Mouse (Mus musculus) heart, embryonic 13.5 days (tissue): ENCODE data around the gene Pabpc4. TPM values are rescaled to one million over a fixed set of nuclear protein-coding genes. Genes with fewer than 3 reads are reported as not detected.
A peak's percentile ranks its signal among the peaks of the same experiment; 100 is the strongest.
"Not testable (repeated sequence)": the region's sequence is repeated elsewhere in the genome, so short reads cannot be mapped to it uniquely, and the experiment has no call there.

Experiments used
- ATAC-seq: fragments of 200-750 bp; cut with Nextera tagmentation; 2 replicates; pipeline ENCODE4 v1.8.0; 2017; ENCODE audit warnings: moderate TSS enrichment; ENCODE audit not compliant: insufficient number of reproducible peaks, low FRiP score, low TSS enrichment; ENCODE audit errors: extremely low read depth
- H3K27ac ChIP-seq: fragments of 300-500 bp; sonication (generic); replicated peaks from 2 replicates; pipeline ENCODE4 v1.5.1; 2015; ENCODE audit warnings: moderate library complexity, mild to moderate bottlenecking, inconsistent platforms
- H3K27me3 ChIP-seq: fragments of 300-500 bp; sonication (generic); replicated peaks from 2 replicates; pipeline ENCODE4 v1.6.1; 2015; ENCODE audit warnings: mild to moderate bottlenecking, inconsistent platforms
- H3K36me3 ChIP-seq: fragments of 300-500 bp; sonication (generic); 2 replicates; pipeline ENCODE4 v1.6.1; 2015; ENCODE audit warnings: mild to moderate bottlenecking, inconsistent platforms
- H3K4me1 ChIP-seq: fragments of 300-500 bp; sonication (generic); 2 replicates; pipeline ENCODE4 v1.6.1; 2015; ENCODE audit warnings: inconsistent platforms
- H3K4me2 ChIP-seq: fragments of 300-500 bp; sonication (generic); 2 replicates; pipeline ENCODE4 v1.6.1; 2015; ENCODE audit warnings: inconsistent platforms, mild to moderate bottlenecking, moderate library complexity
- H3K4me3 ChIP-seq: fragments of 300-500 bp; sonication (generic); 2 replicates; pipeline ENCODE4 v1.5.1; 2015; ENCODE audit warnings: moderate library complexity, mild to moderate bottlenecking, inconsistent platforms
- H3K9ac ChIP-seq: fragments of 300-500 bp; sonication (generic); 2 replicates; pipeline ENCODE4 v1.6.1; 2015; ENCODE audit warnings: inconsistent platforms, mild to moderate bottlenecking, moderate library complexity
- H3K9me3 ChIP-seq: fragments of 300-500 bp; sonication (generic); 2 replicates; pipeline ENCODE4 v1.6.1; 2016; ENCODE audit warnings: inconsistent platforms
- WGBS: fragments of 180-500 bp; shearing (Covaris S2); methylation state at CpG from one replicate; pipeline ENCODE4 v1.1.7; 2015; ENCODE audit warnings: mixed read lengths; 5-methylcytosine and 5-hydroxymethylcytosine counted together
- polyA plus RNA-seq: library from polyadenylated mRNA; unstranded; fragments of >200 nt; fragmentation: Nextera tagmentation; extraction: Ambion mirVana; gene quantifications from 2 replicates; pipeline ENCODE4 v1.2.1, GENCODE M21; 2015

The Pabpc4 gene
- polyA plus RNA-seq, 1 experiment from 2014 or later = 56.4 TPM

DNA sequence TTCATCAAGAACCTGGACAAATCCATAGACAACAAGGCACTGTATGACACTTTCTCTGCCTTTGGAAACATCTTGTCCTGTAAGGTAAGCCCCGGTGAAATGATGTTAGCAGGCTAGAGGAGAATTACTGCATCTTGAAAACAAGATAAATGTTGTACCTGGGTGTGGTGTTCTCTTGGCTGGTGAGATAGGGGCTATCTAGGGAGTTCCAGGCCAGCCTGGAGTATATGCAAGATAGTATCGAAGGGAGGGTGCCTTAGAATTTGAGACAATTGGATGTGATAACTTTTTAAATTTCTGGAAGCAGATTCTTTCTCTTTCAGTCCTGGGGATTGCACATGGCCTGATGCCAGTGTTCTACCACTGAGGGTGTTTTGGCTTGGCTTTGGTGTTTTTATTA lies 24.6 kb downstream of the Pabpc4 start:
- peak overlapping the region; percentile 45; the same call in 1 of the 2 replicates for H3K9ac ChIP-seq
- 60% methylated on average over 2 of the region's 2 CpGs for WGBS

DNA sequence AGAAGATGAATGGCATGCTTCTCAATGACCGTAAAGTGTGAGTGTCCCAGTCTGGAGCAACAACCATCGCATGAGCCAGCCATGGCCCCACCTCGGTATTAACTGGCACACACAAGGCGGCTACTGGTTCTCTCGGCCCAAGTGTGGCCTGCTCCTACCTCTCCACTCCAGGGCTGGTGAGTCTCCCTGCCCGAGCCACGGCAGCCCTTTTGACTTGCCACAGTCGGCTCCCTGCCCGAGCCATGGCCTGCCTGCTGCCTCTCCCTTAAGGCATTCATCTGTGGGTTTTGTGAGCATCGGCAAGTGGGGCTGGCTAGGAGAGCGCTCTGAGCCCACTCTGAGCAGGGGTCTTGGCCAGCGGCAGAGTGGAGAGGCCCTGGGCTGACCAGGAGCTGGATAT lies 26.9 kb downstream of the Pabpc4 start:
- H3K4me3 ChIP-seq = no peak overlapping the region
- no peaks in the 10 kb centered on the region for H3K27me3 ChIP-seq
- H3K4me1 ChIP-seq = peaks cover 50% of the 10 kb centered on the region
- WGBS = 84% methylated on average over 12 of the region's 12 CpGs
- H3K27ac ChIP-seq = no peak overlapping the region
- H3K4me2 ChIP-seq = no peak overlapping the region
- peaks cover 87% of the 10 kb centered on the region for H3K36me3 ChIP-seq
- H3K9me3 ChIP-seq = no peaks in the 10 kb centered on the region
- ATAC-seq = no peak
- H3K9ac ChIP-seq = no peak overlapping the region

More for the DNA sequence above, 24.6 kb downstream of the Pabpc4 start:
- Histone ChIP-seq H3K4me2 (peak overlapping the region; percentile 96), H3K9me3 (no peaks in the 10 kb centered on the region), H3K4me3 (peak overlapping the region; percentile 79), H3K27me3 (no peaks in the 10 kb centered on the region), H3K27ac (no peak overlapping the region), H3K36me3 (peaks cover 65% of the 10 kb centered on the region), H3K4me1 (peaks cover 47% of the 10 kb centered on the region)
- no peak for ATAC-seq

DNA sequence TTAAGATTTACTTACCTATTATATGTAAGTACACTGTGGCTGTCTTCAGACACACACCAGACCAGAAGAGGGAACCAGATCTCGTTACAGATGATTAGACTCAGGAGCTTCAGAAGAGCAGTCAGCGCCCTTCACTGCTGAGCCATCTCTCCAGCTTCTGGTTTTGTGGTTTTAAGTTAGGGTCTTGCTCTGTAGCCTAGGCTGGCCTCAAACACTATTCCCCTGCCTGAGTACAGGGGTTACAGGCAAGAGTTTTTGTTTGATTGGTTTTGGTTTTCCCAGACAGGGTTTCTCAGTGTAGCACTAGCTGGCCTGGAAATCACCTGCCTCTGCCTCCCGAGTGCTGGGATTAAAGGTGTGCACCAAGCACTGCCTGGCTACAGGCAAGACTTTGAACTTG lies 30.2 kb downstream of the Pabpc4 start:
- no peak for ATAC-seq
- H3K9ac ChIP-seq = no peak overlapping the region
- H3K4me1 ChIP-seq = peaks cover 17% of the 10 kb centered on the region
- H3K27ac ChIP-seq = no peak overlapping the region
- H3K4me2 ChIP-seq = no peak overlapping the region
- no peak overlapping the region for H3K4me3 ChIP-seq
- no peaks in the 10 kb centered on the region for H3K9me3 ChIP-seq
- peaks cover 100% of the 10 kb centered on the region for H3K36me3 ChIP-seq
- 74% methylated on average over 3 of the region's 3 CpGs for WGBS
- H3K27me3 ChIP-seq = no peaks in the 10 kb centered on the region

DNA sequence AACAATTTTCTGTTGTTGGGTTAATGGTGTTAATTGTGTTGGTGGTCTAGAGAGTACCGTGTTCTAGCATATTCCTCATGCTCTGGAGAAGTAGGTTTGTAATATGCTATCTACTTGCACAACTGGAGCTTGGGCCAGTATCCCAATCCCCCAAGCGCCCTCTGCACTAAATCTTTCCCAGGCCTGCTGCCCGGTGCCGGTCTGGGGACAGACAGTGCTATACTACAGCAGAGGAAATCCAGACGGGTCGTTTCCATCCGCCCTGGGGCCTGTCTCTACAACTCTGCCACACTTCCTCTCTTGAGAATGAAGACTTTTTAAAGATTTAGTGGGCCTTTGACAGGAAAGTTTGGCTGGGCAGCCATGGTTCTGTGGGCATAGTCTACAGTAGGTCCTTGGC lies 30.8 kb downstream of the Pabpc4 start:
- Histone ChIP-seq H3K4me1 (peaks cover 13% of the 10 kb centered on the region), H3K36me3 (peaks cover 100% of the 10 kb centered on the region), H3K27ac (no peak overlapping the region), H3K4me2 (no peak overlapping the region), H3K27me3 (no peaks in the 10 kb centered on the region), H3K9ac (no peak overlapping the region), H3K4me3 (no peak overlapping the region), H3K9me3 (no peaks in the 10 kb centered on the region)
- no peak for ATAC-seq
- 86% methylated on average over 7 of the region's 7 CpGs for WGBS

DNA sequence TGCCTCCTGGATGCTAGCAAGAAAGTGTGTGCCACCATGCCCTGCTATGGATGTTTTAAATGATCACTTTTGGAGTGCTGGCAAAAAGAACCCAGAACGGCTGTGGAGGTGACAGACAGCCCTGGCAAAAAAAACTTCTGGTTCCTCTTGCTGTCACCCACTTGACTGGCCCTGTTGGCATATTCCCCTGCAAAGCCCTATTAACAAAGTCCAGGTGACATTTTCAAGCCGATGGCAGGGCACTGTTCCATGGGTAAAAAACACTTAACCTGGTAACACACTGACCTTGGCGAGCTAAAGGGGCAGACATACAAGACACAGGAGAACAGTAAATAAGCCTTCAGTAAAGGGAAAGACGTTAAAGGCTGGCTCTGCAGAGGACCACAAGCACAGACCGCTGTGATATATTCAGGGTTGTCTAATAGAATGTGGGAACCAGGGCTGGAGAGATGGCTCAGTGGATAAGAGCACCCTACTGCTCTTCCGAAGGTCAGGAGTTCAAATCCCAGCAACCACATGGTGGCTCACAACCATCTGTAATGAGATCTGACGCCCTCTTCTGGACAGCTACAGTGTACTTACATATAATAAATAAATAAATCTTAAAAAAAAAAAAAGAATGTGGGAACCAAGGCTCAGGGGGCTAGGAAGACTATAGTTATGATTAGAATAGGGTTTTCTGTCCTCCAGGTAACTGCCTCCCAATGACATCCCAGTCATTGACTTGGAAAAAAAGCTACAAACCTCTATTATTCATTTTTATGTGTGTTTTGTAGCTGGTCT lies 31.7 kb downstream of the Pabpc4 start:
- Histone ChIP-seq H3K9me3 (no peaks in the 10 kb centered on the region), H3K4me2 (no peak overlapping the region), H3K27ac (no peak overlapping the region; the same call in 1 of the 2 replicates), H3K36me3 (peaks cover 99% of the 10 kb centered on the region), H3K4me1 (peaks cover 6% of the 10 kb centered on the region; the same call in 1 of the 2 replicates), H3K4me3 (no peak overlapping the region), H3K9ac (no peak overlapping the region), H3K27me3 (no peaks in the 10 kb centered on the region)
- no peak for ATAC-seq
- 73% methylated on average over 7 of the region's 7 CpGs for WGBS

DNA sequence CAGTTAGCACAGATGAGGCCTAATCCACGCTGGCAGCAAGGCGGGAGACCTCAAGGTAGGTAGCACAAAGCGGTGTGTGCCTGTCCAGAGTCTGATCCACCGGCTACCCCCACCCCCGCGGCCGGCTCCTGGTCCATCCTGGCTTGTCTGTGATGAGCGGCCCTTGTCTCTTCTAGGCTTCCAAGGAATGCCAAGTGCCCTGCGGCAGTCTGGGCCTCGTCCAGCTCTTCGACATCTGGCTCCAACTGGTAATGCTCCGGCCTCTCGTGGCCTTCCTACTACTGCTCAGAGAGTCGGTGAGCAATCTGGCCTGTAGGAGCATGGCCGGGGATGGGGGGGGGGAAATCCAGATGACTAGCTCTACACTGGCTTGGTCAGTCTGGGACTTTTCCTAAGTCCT lies 32.9 kb downstream of the Pabpc4 start:
- not testable (repeated sequence) for H3K4me3 ChIP-seq, H3K27me3 ChIP-seq, H3K9ac ChIP-seq, ATAC-seq, H3K27ac ChIP-seq, H3K4me2 ChIP-seq, H3K9me3 ChIP-seq
- H3K36me3 ChIP-seq = peaks cover 99% of the 10 kb centered on the region
- WGBS = 74% methylated on average over 15 of the region's 15 CpGs
- H3K4me1 ChIP-seq = peaks cover 11% of the 10 kb centered on the region; the same call in 1 of the 2 replicates

DNA sequence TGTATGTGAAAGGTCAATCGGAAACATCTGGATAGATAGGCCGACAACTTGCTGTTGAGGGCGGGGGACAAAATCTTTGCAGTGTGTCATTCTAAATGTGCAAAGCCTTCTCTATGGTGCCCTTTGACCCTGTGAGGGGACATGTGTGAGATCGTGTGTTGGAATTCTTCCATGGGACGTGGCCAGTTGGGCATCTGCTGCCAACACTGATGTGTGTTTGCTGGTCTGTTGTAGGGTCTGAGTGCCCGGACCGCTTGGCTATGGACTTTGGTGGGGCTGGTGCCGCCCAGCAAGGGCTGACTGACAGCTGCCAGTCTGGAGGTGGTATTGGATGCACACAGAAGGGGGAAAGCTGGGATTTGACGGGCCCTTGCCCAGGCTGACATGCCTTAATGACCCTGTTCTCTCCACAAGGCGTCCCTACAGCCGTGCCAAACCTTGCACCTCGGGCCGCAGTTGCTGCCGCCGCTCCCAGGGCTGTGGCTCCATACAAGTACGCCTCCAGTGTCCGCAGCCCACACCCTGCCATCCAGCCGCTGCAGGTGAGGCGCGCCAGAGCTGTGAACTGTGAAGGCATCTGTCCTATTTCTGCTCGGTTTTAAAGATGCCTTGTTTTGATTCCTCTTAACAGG lies 33.5 kb downstream of the Pabpc4 start:
- H3K27me3 ChIP-seq = no peaks in the 10 kb centered on the region
- no peak overlapping the region for H3K27ac ChIP-seq
- WGBS = 91% methylated on average over 21 of the region's 21 CpGs
- no peaks in the 10 kb centered on the region for H3K9me3 ChIP-seq
- peaks cover 99% of the 10 kb centered on the region for H3K36me3 ChIP-seq
- no peak overlapping the region for H3K9ac ChIP-seq
- H3K4me2 ChIP-seq = no peak overlapping the region
- H3K4me1 ChIP-seq = peaks cover 16% of the 10 kb centered on the region
- no peak for ATAC-seq
- no peak overlapping the region for H3K4me3 ChIP-seq

DNA sequence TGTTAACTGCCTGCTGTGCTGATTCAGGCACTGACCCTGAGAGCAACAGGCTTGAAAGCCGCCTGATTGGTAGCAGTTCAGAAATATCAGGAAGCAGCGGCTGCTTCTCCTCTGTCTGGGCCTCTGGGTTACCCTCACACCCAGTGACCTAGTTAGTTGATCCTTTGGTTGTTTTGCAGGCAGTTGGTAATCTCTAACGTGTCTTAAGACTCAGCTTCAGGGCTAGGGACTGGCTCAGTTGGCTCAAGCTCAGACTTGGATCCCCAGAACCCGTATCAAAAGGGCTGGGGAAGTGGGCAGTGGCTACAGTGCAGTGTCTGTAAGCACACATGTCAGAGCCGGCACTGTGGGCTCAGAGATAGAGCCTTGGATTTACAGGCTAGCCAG lies 34.0 kb downstream of the Pabpc4 start:
- H3K4me1 ChIP-seq = peaks cover 21% of the 10 kb centered on the region
- no peak overlapping the region for H3K9ac ChIP-seq
- no peak for ATAC-seq
- H3K4me2 ChIP-seq = no peak overlapping the region
- H3K27ac ChIP-seq = no peak overlapping the region
- H3K4me3 ChIP-seq = no peak overlapping the region
- peaks cover 99% of the 10 kb centered on the region for H3K36me3 ChIP-seq
- H3K27me3 ChIP-seq = no peaks in the 10 kb centered on the region
- 79% methylated on average over 5 of the region's 5 CpGs for WGBS
- no peaks in the 10 kb centered on the region for H3K9me3 ChIP-seq

DNA sequence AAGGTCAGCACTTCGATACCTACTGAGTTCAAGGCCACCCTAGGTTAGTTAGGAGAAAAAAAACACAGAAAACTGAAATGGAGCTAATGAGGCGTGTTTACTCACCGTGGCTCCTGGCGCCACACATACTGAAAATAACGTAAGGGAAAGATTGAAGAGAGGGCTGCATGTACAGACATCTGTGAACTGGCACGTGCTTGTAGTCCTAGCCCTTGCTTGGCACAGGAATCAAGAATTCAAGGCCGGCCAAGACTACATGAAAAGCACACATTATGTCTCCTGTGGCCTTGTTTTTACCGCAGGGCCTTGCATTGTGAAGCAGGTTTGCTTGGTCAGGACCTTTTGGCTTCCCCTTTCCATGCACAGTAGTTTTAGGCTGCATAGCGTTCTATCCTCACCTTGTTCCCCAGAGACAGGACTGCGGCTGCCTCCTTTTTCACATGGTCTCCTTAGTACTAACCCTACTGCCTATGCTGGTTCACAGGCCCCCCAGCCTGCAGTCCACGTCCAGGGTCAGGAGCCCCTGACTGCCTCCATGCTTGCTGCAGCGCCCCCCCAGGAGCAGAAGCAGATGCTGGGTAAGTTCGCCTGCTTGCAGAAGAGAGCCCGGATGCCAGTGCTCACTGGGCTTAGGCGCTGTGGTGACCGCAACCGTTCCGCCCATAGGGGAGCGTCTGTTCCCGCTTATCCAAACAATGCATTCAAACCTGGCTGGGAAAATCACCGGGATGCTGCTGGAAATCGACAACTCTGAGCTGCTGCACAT lies 35.2 kb downstream of the Pabpc4 start:
- H3K27ac ChIP-seq = no peak overlapping the region
- WGBS = 90% methylated on average over 22 of the region's 22 CpGs
- no peak for ATAC-seq
- H3K4me1 ChIP-seq = peaks cover 21% of the 10 kb centered on the region
- no peak overlapping the region for H3K4me3 ChIP-seq
- H3K4me2 ChIP-seq = no peak overlapping the region
- H3K9me3 ChIP-seq = no peaks in the 10 kb centered on the region
- H3K9ac ChIP-seq = no peak overlapping the region
- H3K36me3 ChIP-seq = peaks cover 99% of the 10 kb centered on the region
- no peaks in the 10 kb centered on the region for H3K27me3 ChIP-seq

DNA sequence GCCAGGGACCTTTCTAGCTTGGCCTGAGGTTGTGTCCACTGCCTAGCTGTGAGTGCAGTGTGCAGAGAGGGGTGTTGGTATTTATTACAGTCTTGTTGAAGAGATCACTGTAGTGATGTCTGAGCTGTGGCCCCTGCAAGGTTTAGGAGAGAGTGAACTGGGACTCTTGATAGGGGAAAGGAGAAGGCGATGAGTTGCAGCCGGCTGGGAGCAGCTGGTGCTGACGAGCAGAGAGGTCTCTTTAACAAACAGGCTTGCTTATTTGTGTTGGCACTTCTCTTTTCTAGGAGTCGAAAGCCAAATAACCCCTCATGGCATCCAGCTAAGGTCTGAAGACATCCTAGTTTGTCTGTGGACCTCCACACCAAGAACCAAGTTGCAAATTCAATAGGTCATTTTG lies 36.1 kb downstream of the Pabpc4 start:
- Histone ChIP-seq H3K4me3 (no peak overlapping the region), H3K9me3 (no peaks in the 10 kb centered on the region), H3K9ac (no peak overlapping the region), H3K4me1 (peaks cover 19% of the 10 kb centered on the region), H3K36me3 (peaks cover 99% of the 10 kb centered on the region), H3K4me2 (no peak overlapping the region), H3K27ac (no peak overlapping the region), H3K27me3 (no peaks in the 10 kb centered on the region)
- ATAC-seq = no peak
- 62% methylated on average over 4 of the region's 4 CpGs for WGBS

DNA sequence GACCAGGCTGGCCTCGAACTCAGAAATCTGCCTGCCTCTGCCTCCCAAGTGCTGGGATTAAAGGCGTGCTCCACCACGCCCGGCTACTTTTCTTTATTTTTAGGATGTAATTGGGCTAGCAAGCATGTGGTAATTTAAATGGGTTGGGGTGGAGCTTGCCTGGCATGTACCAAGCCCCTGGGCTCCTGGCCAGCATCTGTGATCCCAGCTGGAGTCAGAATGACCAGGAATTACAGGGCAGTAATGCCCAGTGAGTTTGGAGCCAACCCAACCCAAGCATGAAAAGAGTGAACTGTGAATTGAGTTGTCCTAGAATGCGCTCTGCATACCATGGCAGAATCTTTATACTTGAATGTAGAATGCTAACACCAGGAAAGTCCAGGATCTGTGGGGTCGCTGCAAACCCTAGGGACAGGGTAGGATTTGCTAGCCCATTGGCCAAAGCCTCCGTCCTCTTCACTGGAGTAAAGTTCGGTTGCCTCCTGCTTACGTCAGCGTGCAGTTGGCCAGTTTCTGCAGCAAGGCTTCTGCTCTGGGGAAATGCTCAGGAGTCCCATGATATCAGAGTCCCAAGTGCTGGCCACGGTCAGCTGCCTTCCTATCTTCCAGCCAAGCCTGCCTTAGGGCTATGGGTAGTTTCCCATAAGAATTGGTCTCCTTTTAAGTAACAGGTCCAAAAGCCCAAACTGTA lies 37.0 kb downstream of the Pabpc4 start:
- no peak for ATAC-seq
- Histone ChIP-seq H3K4me2 (no peak overlapping the region), H3K9me3 (no peaks in the 10 kb centered on the region; the same call in 1 of the 2 replicates), H3K27ac (no peak overlapping the region), H3K9ac (no peak overlapping the region), H3K4me3 (no peak overlapping the region), H3K36me3 (peaks cover 99% of the 10 kb centered on the region), H3K27me3 (no peaks in the 10 kb centered on the region), H3K4me1 (peaks cover 15% of the 10 kb centered on the region)
- 89% methylated on average over 11 of the region's 11 CpGs for WGBS
